Mouse (Mus musculus): ENCODE measurements around the gene Il4i1.

GRCm38 (mm10) chr7:44866276-44867009 is 50.3 kb downstream of the Il4i1 start:
- TF ChIP-seq POLR2A (IDR thresholded peaks at IDR 0.05; ENCODE audit: low read depth, low read length) (no peak), CTCF (IDR thresholded peaks at IDR 0.05; ENCODE audit: extremely low read depth, insufficient read length, insufficient replicate concordance, low read depth, low read length) (no peak)

Measured in small intestine, adult 2 months (tissue).